Mouse (Mus musculus) left cerebral cortex, adult 8-10 months (tissue): ENCODE measurements around the gene Insc. TPM values are rescaled to one million over a fixed set of nuclear protein-coding genes. Genes with fewer than 3 reads are reported as not detected.

Experiments
- DNase-seq, 2 experiments: peaks; one replicate each; pipeline ENCODE4 v3.0.0; 2022; ENCODE audit warnings: low spot score in 2 of 2
- total RNA-seq, 4 experiments: library from RNA; stranded (reverse); gene quantifications; 2 replicates each; pipeline ENCODE4 v1.2.4; 2022

The Insc gene
- total RNA-seq, 4 experiments from 2014 or later: 3.4 to 5.8 (median 4.8) TPM

DNA sequence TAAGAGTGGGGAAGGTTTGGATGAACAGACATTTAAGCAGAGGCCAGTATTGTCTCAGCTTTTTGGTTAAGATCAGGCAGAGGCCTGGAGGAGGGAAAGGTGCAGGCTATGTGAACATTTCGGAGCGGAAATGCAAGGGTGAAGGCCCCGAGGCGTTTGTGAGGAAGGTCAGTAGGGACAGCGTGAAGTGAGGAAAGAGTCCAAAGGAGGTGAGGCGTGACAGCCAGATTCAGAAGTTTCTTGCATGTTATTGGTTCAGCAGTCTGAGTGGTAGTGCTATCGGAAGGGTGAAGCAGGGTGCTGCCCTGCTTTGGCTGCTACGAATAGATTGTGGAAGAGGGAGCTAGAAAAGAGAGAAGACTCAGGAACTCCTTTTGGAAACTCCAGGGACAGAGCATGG lies 11.1 kb downstream of the Insc start:
- DNase-seq: no peak

DNA sequence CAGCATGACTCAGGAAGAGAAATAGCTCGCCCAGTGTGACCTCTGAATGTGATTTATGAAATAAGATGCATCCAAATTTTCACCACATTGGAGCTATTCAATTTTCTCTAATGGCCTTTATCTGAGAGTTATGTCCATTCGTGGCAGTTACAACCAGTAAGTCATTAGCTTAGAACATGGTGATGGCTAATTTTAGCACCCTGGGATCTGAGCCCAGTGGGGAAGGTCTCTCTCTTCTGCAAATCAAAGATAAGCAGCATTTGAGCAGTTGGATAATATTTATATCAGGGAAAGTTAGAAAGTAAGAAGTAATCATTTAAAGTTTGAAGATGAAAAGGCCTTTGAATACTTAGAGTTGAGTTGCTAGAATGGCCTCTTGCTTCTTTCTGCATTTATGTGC lies 19.2 kb downstream of the Insc start:
- DNase-seq: no peak

DNA sequence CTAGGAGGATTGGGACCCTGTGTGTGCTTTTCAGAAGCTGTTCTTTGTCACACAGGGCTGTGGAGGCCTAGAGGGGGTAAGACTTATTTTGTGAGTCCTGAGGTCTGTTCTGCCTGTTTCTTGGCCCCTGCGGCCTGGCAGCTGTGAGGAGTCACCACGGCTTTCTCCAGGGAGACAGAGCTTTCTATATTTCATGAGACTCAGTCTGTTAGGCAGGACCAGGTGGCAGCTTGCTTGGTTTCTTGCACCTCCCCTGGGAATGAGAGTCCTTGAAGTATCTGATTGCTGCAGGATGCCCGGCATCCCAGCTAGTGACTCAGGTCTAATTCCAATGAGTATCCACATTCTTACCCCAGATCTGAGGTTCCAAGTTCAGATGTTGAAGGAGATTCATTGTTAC lies 21.8 kb downstream of the Insc start:
- no peak for DNase-seq

DNA sequence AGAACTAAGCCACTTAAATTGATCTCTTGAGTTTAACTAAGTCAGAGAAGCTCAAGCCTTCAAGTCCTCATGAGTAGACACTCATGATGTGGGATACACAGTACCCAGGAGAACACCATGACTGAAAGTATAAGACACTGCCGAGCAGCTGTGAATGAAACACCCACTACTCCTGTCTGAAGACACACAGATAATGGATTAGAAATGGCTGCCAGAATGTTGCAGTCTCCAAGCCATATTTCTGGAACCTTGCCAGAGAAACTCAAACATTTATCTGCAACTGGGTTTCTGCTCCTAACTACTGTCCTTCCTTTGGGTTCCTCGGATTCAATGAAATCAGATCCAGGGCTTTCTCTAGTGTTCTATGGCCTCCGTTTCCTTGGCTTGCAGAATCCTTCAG lies 23.0 kb downstream of the Insc start:
- no peak for DNase-seq

DNA sequence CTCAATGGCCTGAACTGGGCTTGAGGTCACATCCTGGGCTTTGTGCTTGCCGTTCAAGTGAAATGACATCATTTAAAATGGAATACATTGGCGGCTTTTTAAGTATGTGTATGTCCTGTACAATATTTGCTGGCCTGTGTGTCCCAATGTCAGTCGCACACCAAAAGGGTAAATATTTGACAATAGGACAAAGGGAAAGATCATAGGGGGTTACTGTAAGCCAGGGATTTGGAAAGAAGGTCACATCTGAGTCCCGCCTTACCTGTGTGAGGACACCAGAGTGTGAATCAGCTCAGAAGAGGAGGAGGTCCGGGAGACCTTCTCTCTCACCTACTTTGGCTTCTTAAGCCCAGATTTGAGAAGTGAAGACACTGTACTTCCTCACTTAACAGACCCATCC lies 25.0 kb downstream of the Insc start:
- DNase-seq: no peak

DNA sequence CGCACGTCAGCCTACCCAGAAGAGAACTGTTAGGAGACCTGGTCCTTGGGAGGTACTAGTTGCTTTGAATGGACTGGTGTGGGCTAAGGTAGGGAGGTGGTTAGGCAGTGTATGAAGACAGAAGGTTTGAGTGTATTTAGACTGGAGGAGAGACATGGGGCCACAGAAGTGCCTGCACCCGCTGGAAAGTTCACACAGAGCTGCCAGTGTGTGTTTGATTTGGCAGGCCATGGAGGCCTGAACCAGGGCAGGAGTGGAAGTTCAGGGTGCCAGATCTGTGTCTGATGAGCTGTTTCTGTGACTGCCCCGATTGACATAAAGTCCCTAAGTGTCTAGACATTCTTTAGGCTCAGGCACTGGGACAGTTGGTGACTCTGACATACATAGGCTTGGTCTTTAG lies 25.5 kb downstream of the Insc start:
- DNase-seq: no peak

DNA sequence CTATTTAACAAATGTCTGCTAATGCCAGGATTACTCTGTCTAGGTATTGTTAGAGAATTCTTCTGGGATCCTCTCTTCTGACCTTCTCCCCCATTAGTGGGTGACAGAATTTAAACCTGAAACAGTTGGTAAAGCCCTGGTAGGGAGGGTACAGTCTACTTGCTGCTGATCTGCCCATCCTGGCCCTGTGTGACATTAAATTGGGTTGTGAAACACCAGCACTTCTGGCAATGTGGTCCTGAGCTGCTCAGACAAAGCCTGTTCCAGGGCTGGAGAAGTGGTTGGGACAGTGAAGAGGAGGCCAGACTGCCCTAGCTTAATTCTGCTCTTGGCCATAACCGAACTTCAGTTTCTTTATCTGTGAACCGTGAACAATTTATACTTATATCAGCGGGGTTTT lies 27.1 kb downstream of the Insc start:
- DNase-seq: no peak

DNA sequence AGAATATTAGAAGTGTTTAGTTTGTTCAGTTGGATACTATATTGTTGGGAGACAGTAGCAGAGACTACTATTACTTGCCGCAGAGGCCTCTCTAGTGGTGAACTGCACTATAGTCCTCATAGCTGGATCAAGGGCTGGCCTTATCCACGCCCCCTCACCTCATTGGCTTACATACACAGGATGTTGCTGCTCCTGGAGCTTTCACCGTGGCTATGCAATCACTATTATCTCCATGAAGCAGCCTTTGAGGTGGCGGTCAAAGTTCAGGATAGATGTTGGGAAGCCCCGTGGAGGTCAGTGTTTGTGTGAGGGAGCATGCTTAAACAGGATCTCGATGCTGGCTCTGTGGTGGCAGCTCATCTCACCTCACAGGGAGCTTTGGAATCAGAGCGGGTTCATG lies 28.3 kb downstream of the Insc start:
- DNase-seq: no peak

DNA sequence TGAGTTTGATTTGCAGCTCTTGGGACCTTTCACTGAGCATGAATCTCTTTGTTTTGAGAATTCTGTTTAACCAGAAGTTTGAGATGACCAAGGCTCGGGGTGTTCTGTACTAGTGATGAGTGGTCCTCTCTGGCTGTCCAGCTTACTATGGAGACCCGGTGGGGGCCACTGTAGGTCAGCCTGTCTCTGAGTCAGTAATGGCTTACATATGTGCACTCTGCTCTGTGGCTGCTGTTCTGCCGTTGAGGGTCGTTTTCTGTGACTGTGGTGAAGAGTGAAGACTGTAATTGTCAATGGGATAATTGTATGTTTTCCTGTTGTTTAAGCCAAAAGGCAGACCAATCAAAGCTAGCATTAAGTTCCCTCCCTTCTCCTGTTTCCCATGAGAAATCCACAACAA lies 30.3 kb downstream of the Insc start:
- no peak for DNase-seq

DNA sequence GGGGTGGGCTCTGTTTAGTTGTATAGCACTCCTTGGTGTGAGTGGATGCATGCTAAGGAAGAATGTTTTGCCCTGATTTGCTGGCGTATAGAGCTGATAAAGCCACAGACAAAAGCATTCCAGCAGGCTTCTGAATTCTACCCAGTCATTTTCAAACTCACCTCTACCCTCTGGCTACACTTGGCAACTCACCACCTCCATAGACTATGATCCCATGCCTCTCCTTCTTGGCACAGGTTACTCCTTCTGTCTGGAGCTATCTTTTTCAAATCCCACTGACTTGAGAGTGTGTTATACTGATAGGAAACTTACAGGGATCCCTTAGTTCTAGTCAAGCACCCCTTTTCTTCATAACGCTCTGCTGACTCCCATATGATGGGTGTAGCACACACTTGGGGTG lies 32.4 kb downstream of the Insc start:
- no peak for DNase-seq

DNA sequence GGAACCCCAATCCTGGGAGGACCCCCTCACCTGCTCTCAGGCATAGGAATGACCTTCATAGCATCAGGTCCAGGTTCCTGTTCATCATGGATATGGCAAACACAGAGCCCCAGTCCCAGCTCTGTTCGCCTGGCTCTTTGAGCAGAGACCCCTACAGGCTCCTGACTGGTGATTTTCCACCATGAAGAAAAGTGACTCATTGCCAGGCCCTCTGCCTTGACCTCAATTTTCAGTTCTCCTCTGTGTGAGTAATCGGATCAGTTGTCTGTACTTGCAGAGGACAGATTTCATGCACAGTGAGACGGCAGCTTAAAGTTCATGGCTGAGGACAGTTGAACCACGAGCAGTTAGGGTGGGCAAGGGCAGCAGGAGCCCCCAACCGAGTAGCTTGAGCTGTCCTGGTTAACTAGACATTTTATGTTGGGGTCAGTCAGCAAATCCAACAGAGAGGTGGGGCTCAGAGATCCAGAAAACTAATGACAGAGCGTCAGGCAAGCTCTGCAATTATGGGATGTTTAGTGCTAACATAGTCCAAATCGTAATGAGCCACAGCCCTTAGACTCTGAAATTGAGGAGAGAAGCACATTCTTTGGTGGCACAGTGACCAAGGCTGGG lies 34.8 kb downstream of the Insc start:
- no peak for DNase-seq

DNA sequence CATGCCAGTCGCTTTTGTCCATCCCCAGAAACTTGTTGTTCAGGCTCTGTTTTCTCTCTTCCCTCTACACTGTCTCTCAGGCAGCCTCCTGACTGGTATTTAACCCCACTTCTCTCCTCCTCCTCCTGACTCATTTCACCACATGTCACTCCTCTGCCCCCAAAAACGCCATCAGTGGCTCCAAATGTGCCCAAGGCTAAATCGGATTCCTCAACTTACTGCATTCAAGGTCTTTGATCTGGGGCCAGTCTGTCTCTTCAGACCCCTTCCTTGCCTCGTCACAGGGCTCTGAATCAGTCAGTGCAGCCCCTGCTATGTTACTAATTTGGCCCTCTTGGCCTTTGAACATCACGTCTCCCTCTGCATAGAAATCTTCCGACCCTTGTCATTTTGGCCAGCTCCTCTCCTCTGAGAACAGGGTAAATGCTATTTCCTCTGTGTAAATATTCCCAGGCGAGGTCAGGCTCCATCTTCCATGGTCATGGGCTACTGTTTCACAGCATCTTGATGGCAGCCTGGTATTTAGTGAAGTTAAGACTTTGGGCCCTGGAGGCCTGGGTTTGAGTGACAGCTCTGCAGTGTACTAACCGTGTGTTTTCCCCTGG lies 35.7 kb downstream of the Insc start:
- DNase-seq: no peak

DNA sequence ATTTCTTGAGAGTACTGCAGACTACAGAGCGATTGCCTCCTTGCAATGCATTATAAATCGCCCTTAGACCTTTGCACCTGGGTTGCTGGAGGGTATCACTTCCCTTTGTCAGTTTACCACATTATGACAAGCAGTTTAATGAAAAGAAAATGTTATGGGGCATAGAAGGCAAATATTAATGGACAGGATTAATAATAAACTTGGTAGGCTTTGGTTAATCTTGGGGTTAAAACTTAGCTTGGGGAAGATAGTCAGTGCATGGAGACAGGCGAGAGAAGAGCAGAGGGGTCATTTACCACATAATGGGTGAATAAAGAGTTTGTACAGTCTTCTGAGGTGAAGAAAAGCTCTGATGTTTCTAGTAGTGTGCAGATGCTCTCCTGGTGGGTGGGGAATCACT lies 39.8 kb downstream of the Insc start:
- DNase-seq: no peak

DNA sequence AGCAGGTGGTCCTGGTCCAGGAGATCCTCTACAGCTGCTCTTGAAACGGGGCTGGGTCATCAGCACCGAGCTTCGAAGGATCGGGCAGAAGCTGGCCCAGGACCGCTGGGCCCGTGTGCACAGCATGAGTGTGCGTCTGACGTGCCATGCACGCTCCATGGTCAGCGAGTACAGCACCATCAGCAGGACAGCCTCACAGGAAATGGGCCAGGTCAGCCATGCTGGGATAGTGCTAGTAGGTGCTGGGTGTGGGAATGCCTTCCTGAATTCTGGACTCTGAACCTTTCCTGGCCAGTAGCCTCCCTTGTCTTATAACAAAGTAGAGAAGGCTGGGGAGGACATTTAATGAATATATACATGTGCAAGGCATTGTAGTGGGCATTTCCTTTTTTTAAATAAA lies 47.6 kb downstream of the Insc start:
- no peak for DNase-seq

DNA sequence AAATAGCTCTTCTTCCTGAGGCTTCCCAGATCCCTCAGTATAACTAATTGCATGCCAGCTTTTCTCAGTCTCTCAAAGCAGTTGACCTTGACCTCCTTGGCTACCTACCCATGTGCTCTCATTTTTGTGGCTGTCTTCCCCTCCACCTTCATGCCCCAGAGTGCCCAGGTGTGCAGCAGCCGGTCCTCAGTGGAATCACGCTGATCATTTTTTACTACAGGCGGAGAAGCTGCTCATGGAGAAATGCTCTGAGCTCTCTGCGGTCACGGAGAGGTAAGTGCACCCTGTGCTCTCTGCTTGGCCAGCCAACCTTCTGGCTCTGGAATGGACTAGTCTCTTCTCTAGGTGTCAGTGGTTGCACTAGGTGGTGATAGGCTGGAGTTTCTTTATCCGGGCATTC lies 48.5 kb downstream of the Insc start:
- DNase-seq: no peak

DNA sequence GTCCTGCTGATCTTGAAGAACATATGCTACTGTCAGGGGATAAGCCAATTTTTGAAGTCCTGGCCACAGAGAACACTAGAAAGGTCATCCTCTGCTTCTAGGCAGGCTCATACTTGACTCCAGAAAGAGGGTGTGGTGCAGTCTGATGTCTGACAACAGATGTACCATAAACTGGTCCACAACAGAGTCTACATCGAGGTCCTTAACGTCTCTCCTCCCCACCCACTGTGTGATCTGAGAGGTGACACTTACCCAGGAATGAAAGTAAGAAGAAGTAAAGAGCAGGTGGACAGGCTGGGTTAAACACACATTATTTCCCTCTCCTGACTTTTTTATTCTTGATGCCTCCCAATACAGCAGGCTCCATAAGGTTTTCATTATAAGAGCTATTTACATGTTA lies 50.9 kb downstream of the Insc start:
- DNase-seq: no peak

DNA sequence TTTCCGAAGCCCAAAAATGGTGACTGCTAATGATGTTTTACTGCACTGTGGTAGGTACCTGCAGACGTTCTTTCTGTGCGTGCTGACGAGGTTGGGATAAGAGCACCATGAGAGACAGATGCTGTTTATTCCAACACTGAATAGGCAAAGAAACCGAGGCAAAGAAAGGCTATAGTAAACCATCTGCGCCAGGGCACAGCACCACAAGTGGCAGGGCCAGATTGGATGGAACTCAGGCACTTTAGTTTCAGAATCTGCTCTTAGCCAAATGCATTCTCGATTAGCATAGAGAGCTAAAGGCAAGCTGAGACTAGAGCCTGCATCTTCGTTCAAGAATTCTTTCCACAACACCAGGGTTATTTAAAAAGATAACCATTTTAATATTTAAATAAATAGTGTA lies 59.1 kb downstream of the Insc start:
- DNase-seq: no peak

DNA sequence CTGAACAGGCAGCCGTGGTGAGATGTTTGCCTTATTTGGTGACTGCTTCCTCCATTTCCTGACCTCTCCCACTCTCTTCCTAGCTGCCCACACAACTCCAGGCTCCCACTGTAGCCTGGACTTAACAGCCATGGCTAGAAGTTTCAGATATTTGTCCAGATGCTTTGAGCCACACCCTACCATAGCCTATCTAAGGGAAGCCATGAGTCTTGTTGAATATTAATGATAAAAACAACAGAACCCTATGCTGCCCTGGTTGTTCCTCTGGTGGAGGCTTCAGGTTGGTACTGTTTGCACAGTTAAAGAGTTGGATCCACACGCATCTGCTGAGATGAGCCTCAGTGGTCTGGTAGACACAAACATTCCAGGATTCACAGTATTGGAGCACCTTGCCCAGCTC lies 61.8 kb downstream of the Insc start:
- DNase-seq: no peak

DNA sequence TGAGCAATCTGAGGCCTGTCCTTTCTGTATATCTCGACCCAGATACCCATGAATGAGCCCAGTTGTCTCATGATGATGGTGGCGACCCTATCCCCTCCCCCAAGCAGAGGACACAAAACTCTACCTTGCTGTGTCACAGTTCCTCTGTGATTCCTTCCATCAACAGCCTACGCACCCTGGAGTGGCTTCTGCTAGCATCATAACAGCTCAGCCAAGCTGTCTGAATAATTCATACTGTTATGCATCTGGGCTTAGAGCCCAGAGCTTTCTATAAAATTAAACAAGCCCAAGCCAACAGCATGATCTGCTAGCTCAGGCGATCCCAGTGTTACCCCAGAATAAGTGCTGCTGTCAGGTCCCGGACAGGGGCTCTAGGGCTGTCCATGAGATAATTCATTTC lies 63.8 kb downstream of the Insc start:
- DNase-seq: peak in 1 of 2 experiments; percentile 77

DNA sequence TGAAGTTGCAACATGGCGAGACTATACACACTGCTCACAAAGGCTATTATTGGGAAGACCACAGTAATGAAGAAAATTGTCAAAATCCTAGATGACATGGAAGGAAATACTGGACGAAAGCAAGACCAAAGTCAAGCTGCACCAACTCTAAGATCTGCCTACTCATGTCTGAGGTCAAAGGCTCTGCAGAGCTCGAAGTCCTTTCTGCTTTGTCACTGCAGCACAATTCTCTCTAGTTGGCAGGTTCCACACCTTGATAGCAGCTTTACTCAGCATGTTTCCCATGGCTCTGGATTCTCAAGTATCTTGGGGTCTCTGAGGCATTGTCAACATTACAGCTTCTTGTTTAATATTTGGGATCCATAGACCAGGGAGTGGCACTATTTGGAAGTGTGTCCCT lies 64.8 kb downstream of the Insc start:
- no peak for DNase-seq

DNA sequence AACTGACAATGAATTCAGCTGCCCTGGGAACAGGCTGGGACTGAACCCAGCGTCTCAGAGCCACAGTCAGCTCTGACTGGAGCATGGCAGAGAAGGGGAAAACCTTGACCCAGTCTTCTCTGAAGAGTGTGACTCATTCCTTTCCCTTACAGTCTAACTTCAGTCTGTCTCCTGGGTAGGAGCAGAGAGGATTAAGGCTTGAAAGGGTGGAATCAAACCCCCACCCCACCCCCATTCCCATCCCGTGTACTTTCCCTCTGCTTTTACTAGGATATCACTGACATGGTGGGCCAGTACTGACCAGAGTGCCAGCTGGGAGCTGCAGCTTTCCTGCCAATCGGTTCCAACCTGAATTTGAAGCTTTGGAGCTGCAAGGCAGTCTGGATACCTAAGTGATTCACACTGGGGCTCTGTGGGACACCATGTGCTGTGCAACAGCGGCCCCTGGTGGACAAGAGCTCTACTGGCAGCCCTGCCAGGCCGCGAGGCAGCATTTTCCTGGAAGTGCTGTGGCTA lies 73.9 kb downstream of the Insc start:
- DNase-seq: peak; percentile 43 to 78

DNA sequence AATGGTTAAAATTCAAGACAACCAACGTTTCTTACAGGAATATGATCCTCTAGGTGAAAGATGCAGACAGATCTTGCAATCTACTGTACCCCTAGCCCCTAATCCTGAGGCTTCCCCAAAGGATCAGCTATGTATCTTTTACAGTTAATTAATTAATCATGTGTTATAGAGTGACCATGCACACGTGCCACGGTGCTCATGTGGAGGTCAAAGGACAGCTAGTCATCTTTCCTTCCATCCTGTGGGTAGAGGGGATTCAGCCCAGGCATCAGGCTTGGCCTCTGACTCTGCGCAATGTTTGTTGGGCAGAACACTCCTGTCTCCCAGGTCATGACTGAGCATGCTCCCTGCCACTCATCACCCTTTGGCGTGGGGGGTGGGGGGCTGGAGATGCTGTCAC lies 74.4 kb downstream of the Insc start:
- no peak for DNase-seq

DNA sequence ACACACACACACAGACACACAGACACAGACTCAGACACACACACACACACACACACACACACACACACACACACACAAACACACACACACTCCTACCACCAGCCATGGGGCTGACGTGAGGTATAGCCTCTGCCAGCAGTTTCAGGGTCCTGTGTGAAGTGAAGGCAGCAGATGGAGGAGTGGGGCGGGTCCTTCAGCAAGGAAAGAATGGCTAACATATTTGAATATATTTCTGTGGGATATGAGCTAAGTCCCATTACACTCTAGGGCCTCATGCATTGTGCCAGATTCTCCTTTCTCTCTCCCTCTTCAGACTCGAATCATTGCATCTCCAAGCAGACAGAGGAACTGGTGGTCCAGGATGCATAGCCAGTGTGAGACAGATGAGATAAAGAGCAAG lies 74.9 kb downstream of the Insc start:
- DNase-seq: no peak

DNA sequence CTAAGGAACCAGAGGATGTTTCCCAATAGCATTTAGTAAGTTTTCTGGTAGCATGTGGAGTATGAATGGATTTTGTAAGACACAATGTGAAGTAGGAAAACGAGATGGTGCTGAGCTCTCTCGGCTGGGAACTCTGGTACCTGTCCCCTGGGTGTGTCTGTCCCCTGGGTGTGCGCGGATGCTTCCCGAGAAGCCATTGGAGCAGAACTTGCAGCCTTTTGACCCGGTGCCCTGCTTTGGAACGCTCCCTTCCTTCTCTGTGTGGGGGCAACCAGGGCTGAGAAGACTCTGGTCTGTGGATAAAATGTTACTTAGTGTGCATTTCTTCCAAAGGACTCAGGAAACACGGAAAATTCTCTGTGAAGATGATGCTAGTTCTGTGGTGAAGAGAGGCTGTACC lies 75.3 kb downstream of the Insc start:
- no peak for DNase-seq
